Mouse (Mus musculus): ENCODE measurements at regions not wholly inside any gene's neighbourhood (a gene's known extent, or its start where the extent isn't known, plus 50 kb on each side); places are given as distances from the start of the nearest gene placed in this dataset.

GRCm38 (mm10) chr6:145310601-145311000 lies 60.6 kb upstream of the Kras start:
- Histone ChIP-seq H3K4me2 (no peak overlapping the region), H3K4me3 (no peak overlapping the region), H3K27me3 (no peaks in the 10 kb centered on the region), H3K4me1 (no peaks in the 10 kb centered on the region), H3K27ac (no peak overlapping the region), H3K9ac (no peak overlapping the region), H3K9me3 (replicated peaks) (no peaks in the 10 kb centered on the region), H3K36me3 (ENCODE audit: poor library complexity, severe bottlenecking) (no peaks in the 10 kb centered on the region)
- WGBS: 57% methylated on average over 6 of the region's 6 CpGs
- no peak for ATAC-seq

- no peaks in the 10 kb centered on the region for H3K36me3 ChIP-seq (ENCODE audit: poor library complexity, severe bottlenecking)
- H3K4me1 ChIP-seq: peaks cover under 1% of the 10 kb centered on the region; the same call in 1 of the 2 replicates
- no peak overlapping the region for H3K4me3 ChIP-seq
- no peaks in the 10 kb centered on the region for H3K9me3 ChIP-seq (replicated peaks)
- no peak overlapping the region for H3K27ac ChIP-seq
- H3K9ac ChIP-seq: no peak overlapping the region
- no peaks in the 10 kb centered on the region for H3K27me3 ChIP-seq
- no peak for ATAC-seq
- 92% methylated on average over 3 of the region's 3 CpGs for WGBS
- H3K4me2 ChIP-seq: no peak overlapping the region
Measured at GRCm38 (mm10) chr6:145309025-145309424, 59.0 kb upstream of the Kras start.

- ATAC-seq: no peak
- H3K4me3 ChIP-seq: no peak overlapping the region
- H3K27ac ChIP-seq: no peak overlapping the region
- no peaks in the 10 kb centered on the region for H3K9me3 ChIP-seq (replicated peaks)
- H3K9ac ChIP-seq: no peak overlapping the region
- no peak overlapping the region for H3K4me2 ChIP-seq
- peaks cover 9% of the 10 kb centered on the region for H3K4me1 ChIP-seq
- H3K36me3 ChIP-seq (ENCODE audit: poor library complexity, severe bottlenecking): no peaks in the 10 kb centered on the region
- WGBS: 94% methylated on average over 8 of the region's 8 CpGs
- H3K27me3 ChIP-seq: no peaks in the 10 kb centered on the region
Measured at GRCm38 (mm10) chr6:145307237-145307636, 57.2 kb upstream of the Kras start.

GRCm38 (mm10) chr6:145306331-145307124 lies 56.5 kb upstream of the Kras start:
- Histone ChIP-seq H3K4me1 (peaks cover 9% of the 10 kb centered on the region), H3K9ac (no peak overlapping the region), H3K4me2 (no peak overlapping the region), H3K27ac (no peak overlapping the region), H3K4me3 (no peak overlapping the region), H3K36me3 (ENCODE audit: poor library complexity, severe bottlenecking) (no peaks in the 10 kb centered on the region), H3K27me3 (no peaks in the 10 kb centered on the region), H3K9me3 (replicated peaks) (no peaks in the 10 kb centered on the region)
- 73% methylated on average over 18 of the region's 18 CpGs for WGBS
- ATAC-seq: peak; percentile 54; the same call in 1 of the 2 replicates

GRCm38 (mm10) chr6:145305669-145306068 lies 55.6 kb upstream of the Kras start:
- no peak for ATAC-seq
- WGBS: 95% methylated on average over 5 of the region's 5 CpGs
- H3K4me1 ChIP-seq: peaks cover 9% of the 10 kb centered on the region
- no peaks in the 10 kb centered on the region for H3K27me3 ChIP-seq
- H3K9me3 ChIP-seq (replicated peaks): no peaks in the 10 kb centered on the region
- H3K4me2 ChIP-seq: no peak overlapping the region
- H3K4me3 ChIP-seq: no peak overlapping the region
- no peak overlapping the region for H3K9ac ChIP-seq
- H3K27ac ChIP-seq: no peak overlapping the region
- H3K36me3 ChIP-seq (ENCODE audit: poor library complexity, severe bottlenecking): no peaks in the 10 kb centered on the region

GRCm38 (mm10) chr6:145303641-145304070 lies 53.6 kb upstream of the Kras start:
- Histone ChIP-seq H3K36me3 (ENCODE audit: poor library complexity, severe bottlenecking) (no peaks in the 10 kb centered on the region), H3K9me3 (replicated peaks) (no peaks in the 10 kb centered on the region), H3K27ac (no peak overlapping the region; the same call in 1 of the 2 replicates), H3K4me2 (peak overlapping the region; percentile 48), H3K4me3 (peak overlapping the region; percentile 12; the same call in 1 of the 2 replicates), H3K4me1 (peaks cover 9% of the 10 kb centered on the region), H3K27me3 (no peaks in the 10 kb centered on the region), H3K9ac (0 out of 2 replicates have a peak overlapping the region, but pooled peaks have one; percentile 9)
- peak; percentile 76 for ATAC-seq
- WGBS: 15% methylated on average over 18 of the region's 18 CpGs

- no peak for ATAC-seq
- WGBS: 69% methylated on average over 22 of the region's 22 CpGs
- no peaks in the 10 kb centered on the region for H3K27me3 ChIP-seq
- no peaks in the 10 kb centered on the region for H3K36me3 ChIP-seq (ENCODE audit: poor library complexity, severe bottlenecking)
- no peak overlapping the region; the same call in 1 of the 2 replicates for H3K27ac ChIP-seq
- no peak overlapping the region for H3K4me3 ChIP-seq
- H3K4me2 ChIP-seq: peak overlapping the region; percentile 48
- 0 out of 2 replicates have a peak overlapping the region, but pooled peaks have one; percentile 9 for H3K9ac ChIP-seq
- peaks cover 9% of the 10 kb centered on the region for H3K4me1 ChIP-seq
- no peaks in the 10 kb centered on the region for H3K9me3 ChIP-seq (replicated peaks)
Measured at GRCm38 (mm10) chr6:145302907-145303640, 53.0 kb upstream of the Kras start.

GRCm38 (mm10) chr6:145302105-145302504 lies 52.1 kb upstream of the Kras start:
- Histone ChIP-seq H3K4me2 (no peak overlapping the region), H3K9ac (no peak overlapping the region), H3K4me3 (no peak overlapping the region), H3K9me3 (replicated peaks) (no peaks in the 10 kb centered on the region), H3K27ac (no peak overlapping the region), H3K27me3 (no peaks in the 10 kb centered on the region), H3K36me3 (ENCODE audit: poor library complexity, severe bottlenecking) (no peaks in the 10 kb centered on the region), H3K4me1 (peaks cover 9% of the 10 kb centered on the region)
- WGBS: 88% methylated on average over 10 of the region's 10 CpGs
- ATAC-seq: no peak

- no peaks in the 10 kb centered on the region for H3K36me3 ChIP-seq (ENCODE audit: poor library complexity, severe bottlenecking)
- H3K4me3 ChIP-seq: no peak overlapping the region
- H3K27ac ChIP-seq: no peak overlapping the region
- no peaks in the 10 kb centered on the region for H3K27me3 ChIP-seq
- WGBS: 47% methylated on average over 6 of the region's 6 CpGs
- no peak overlapping the region for H3K4me2 ChIP-seq
- no peak overlapping the region for H3K9ac ChIP-seq
- H3K4me1 ChIP-seq: peaks cover 9% of the 10 kb centered on the region
- no peaks in the 10 kb centered on the region for H3K9me3 ChIP-seq (replicated peaks)
- no peak for ATAC-seq
Measured at GRCm38 (mm10) chr6:145300266-145300858, 50.3 kb upstream of the Kras start.

Data from forebrain, embryonic 13.5 days (tissue).